Mouse (Mus musculus): ENCODE measurements around the gene Cd46. TPM values are rescaled to one million over a fixed set of nuclear protein-coding genes. Genes with fewer than 3 reads are reported as not detected.

Cd46 gene
- 0.64 and 1.5 TPM in 2 replicates for polyA plus RNA-seq (2014; fragmentation: Nextera tagmentation; extraction: Ambion mirVana)

- no peak within 1 kb of the TSS for H3K27ac ChIP-seq (ENCODE audit: low read depth, low read length)
- WGBS = 4% methylated on average over 14 of the region's 14 CpGs
Observed at GRCm38 (mm10) chr1:195092220-195092720, at the start of gene Cd46. Cd46 (minus strand) TSS chr1:195092249.

GRCm38 (mm10) chr1:195132070-195132469 lies 40.0 kb upstream of the Cd46 start:
- 77% methylated on average over 3 of the region's 3 CpGs for WGBS
- DNase-seq (ENCODE audit: low spot score) = no peak

More at GRCm38 (mm10) chr1:195092220-195092720, at the start of gene Cd46:
- Histone ChIP-seq H3K9me3 (ENCODE audit: control insufficient read depth, low read length) (no peaks in the 10 kb centered on the region), H3K27me3 (ENCODE audit: control insufficient read depth, insufficient read depth, low read length) (no peaks in the 10 kb centered on the region), H3K4me1 (replicated peaks; ENCODE audit: control insufficient read depth, insufficient read depth, low read length) (no peaks in the 10 kb centered on the region; the same call in 1 of the 2 replicates), H3K4me2 (ENCODE audit: low read depth, low read length, severe bottlenecking) (peak within 1 kb of the TSS; percentile 62), H3K4me3 (ENCODE audit: low read depth, low read length) (peak within 1 kb of the TSS; percentile 31), H3K9ac (ENCODE audit: low read length) (peak within 1 kb of the TSS; percentile 51), H3K36me3 (ENCODE audit: control insufficient read depth, insufficient read depth, low read length) (no peaks in the 10 kb centered on the region)
- peak; percentile 98 for ATAC-seq (replicated peaks; ENCODE audit: low FRiP score)
- peak; percentile 87 for DNase-seq (ENCODE audit: low spot score)

GRCm38 (mm10) chr1:195131675-195132015 lies 39.6 kb upstream of the Cd46 start:
- Histone ChIP-seq H3K9ac (ENCODE audit: low read length) (peak overlapping the region; percentile 84), H3K4me1 (replicated peaks; ENCODE audit: control insufficient read depth, insufficient read depth, low read length) (no peaks in the 10 kb centered on the region; the same call in 1 of the 2 replicates), H3K4me2 (ENCODE audit: low read depth, low read length, severe bottlenecking) (peak overlapping the region; percentile 48), H3K27me3 (ENCODE audit: control insufficient read depth, insufficient read depth, low read length) (no peaks in the 10 kb centered on the region), H3K9me3 (ENCODE audit: control insufficient read depth, low read length) (no peaks in the 10 kb centered on the region), H3K27ac (ENCODE audit: low read depth, low read length) (peak overlapping the region; percentile 86), H3K4me3 (ENCODE audit: low read depth, low read length) (peak overlapping the region; percentile 53), H3K36me3 (ENCODE audit: control insufficient read depth, insufficient read depth, low read length) (no peaks in the 10 kb centered on the region)
- ATAC-seq (replicated peaks; ENCODE audit: low FRiP score) (no peak), DNase-seq (ENCODE audit: low spot score) (no peak)
- WGBS = 30% methylated on average over 4 of the region's 4 CpGs

More at GRCm38 (mm10) chr1:195132070-195132469, 40.0 kb upstream of the Cd46 start:
- no peak for ATAC-seq (replicated peaks; ENCODE audit: low FRiP score)
- H3K4me1 ChIP-seq (replicated peaks; ENCODE audit: control insufficient read depth, insufficient read depth, low read length) = no peaks in the 10 kb centered on the region; the same call in 1 of the 2 replicates
- H3K9me3 ChIP-seq (ENCODE audit: control insufficient read depth, low read length) = no peaks in the 10 kb centered on the region
- H3K27ac ChIP-seq (ENCODE audit: low read depth, low read length) = no peak overlapping the region
- no peaks in the 10 kb centered on the region for H3K27me3 ChIP-seq (ENCODE audit: control insufficient read depth, insufficient read depth, low read length)
- no peaks in the 10 kb centered on the region for H3K36me3 ChIP-seq (ENCODE audit: control insufficient read depth, insufficient read depth, low read length)
- no peak overlapping the region for H3K4me2 ChIP-seq (ENCODE audit: low read depth, low read length, severe bottlenecking)
- H3K4me3 ChIP-seq (ENCODE audit: low read depth, low read length) = no peak overlapping the region
- no peak overlapping the region for H3K9ac ChIP-seq (ENCODE audit: low read length)

- peak; percentile 91 for DNase-seq (ENCODE audit: low spot score)
- under 1% methylated on average over 31 of the region's 31 CpGs for WGBS
- Histone ChIP-seq H3K27ac (ENCODE audit: low read depth, low read length) (peak within 1 kb of the TSS; percentile 86), H3K27me3 (ENCODE audit: control insufficient read depth, insufficient read depth, low read length) (no peaks in the 10 kb centered on the region), H3K4me2 (ENCODE audit: low read depth, low read length, severe bottlenecking) (peak within 1 kb of the TSS; percentile 48), H3K4me3 (ENCODE audit: low read depth, low read length) (peak within 1 kb of the TSS; percentile 53), H3K9me3 (ENCODE audit: control insufficient read depth, low read length) (no peaks in the 10 kb centered on the region), H3K36me3 (ENCODE audit: control insufficient read depth, insufficient read depth, low read length) (no peaks in the 10 kb centered on the region), H3K4me1 (replicated peaks; ENCODE audit: control insufficient read depth, insufficient read depth, low read length) (no peaks in the 10 kb centered on the region; the same call in 1 of the 2 replicates), H3K9ac (ENCODE audit: low read length) (peak within 1 kb of the TSS; percentile 84)
- peak; percentile 99 for ATAC-seq (replicated peaks; ENCODE audit: low FRiP score)
Observed at GRCm38 (mm10) chr1:195130953-195131674, 39.1 kb upstream of the Cd46 start, which contains the start of gene Cr1l. Cr1l (minus strand) TSS chr1:195131586.

- ATAC-seq (replicated peaks; ENCODE audit: low FRiP score) (no peak; the same call in 1 of the 2 replicates), DNase-seq (ENCODE audit: low spot score) (no peak)
- no peaks in the 10 kb centered on the region for H3K9me3 ChIP-seq (ENCODE audit: control insufficient read depth, low read length)
- no peaks in the 10 kb centered on the region for H3K36me3 ChIP-seq (ENCODE audit: control insufficient read depth, insufficient read depth, low read length)
- H3K27ac ChIP-seq (ENCODE audit: low read depth, low read length) = no peak overlapping the region
- H3K4me3 ChIP-seq (ENCODE audit: low read depth, low read length) = peak overlapping the region; percentile 53
- H3K27me3 ChIP-seq (ENCODE audit: control insufficient read depth, insufficient read depth, low read length) = no peaks in the 10 kb centered on the region
- peak overlapping the region; percentile 84 for H3K9ac ChIP-seq (ENCODE audit: low read length)
- 15% methylated on average over 2 of the region's 2 CpGs for WGBS
- H3K4me1 ChIP-seq (replicated peaks; ENCODE audit: control insufficient read depth, insufficient read depth, low read length) = no peaks in the 10 kb centered on the region; the same call in 1 of the 2 replicates
- H3K4me2 ChIP-seq (ENCODE audit: low read depth, low read length, severe bottlenecking) = peak overlapping the region; percentile 48
Observed at GRCm38 (mm10) chr1:195130479-195130878, 38.4 kb upstream of the Cd46 start.

- no peaks in the 10 kb centered on the region for H3K27me3 ChIP-seq (ENCODE audit: control insufficient read depth, insufficient read depth, low read length)
- DNase-seq (ENCODE audit: low spot score) (no peak), ATAC-seq (replicated peaks; ENCODE audit: low FRiP score) (no peak)
- WGBS = 82% methylated on average over 1 of the region's 1 CpGs
- no peak overlapping the region for H3K27ac ChIP-seq (ENCODE audit: low read depth, low read length)
- no peaks in the 10 kb centered on the region for H3K36me3 ChIP-seq (ENCODE audit: control insufficient read depth, insufficient read depth, low read length)
- H3K4me3 ChIP-seq (ENCODE audit: low read depth, low read length) = no peak overlapping the region
- H3K9me3 ChIP-seq (ENCODE audit: control insufficient read depth, low read length) = no peaks in the 10 kb centered on the region
- H3K9ac ChIP-seq (ENCODE audit: low read length) = no peak overlapping the region
- H3K4me1 ChIP-seq (replicated peaks; ENCODE audit: control insufficient read depth, insufficient read depth, low read length) = no peaks in the 10 kb centered on the region; the same call in 1 of the 2 replicates
- no peak overlapping the region for H3K4me2 ChIP-seq (ENCODE audit: low read depth, low read length, severe bottlenecking)
Observed at GRCm38 (mm10) chr1:195129867-195130266, 37.8 kb upstream of the Cd46 start.

- ATAC-seq (replicated peaks; ENCODE audit: low FRiP score) = no peak
- WGBS = 88% methylated on average over 1 of the region's 1 CpGs
- H3K9me3 ChIP-seq (ENCODE audit: control insufficient read depth, low read length) = no peaks in the 10 kb centered on the region
- H3K27ac ChIP-seq (ENCODE audit: low read depth, low read length) = no peak overlapping the region
- no peaks in the 10 kb centered on the region for H3K27me3 ChIP-seq (ENCODE audit: control insufficient read depth, insufficient read depth, low read length)
- H3K4me3 ChIP-seq (ENCODE audit: low read depth, low read length) = no peak overlapping the region
- H3K36me3 ChIP-seq (ENCODE audit: control insufficient read depth, insufficient read depth, low read length) = no peaks in the 10 kb centered on the region
- H3K4me1 ChIP-seq (replicated peaks; ENCODE audit: control insufficient read depth, insufficient read depth, low read length) = no peaks in the 10 kb centered on the region
- no peak for DNase-seq (ENCODE audit: low spot score)
- no peak overlapping the region for H3K9ac ChIP-seq (ENCODE audit: low read length)
- H3K4me2 ChIP-seq (ENCODE audit: low read depth, low read length, severe bottlenecking) = no peak overlapping the region
Observed at GRCm38 (mm10) chr1:195114414-195114813, 22.4 kb upstream of the Cd46 start.

GRCm38 (mm10) chr1:195113621-195114020 lies 21.6 kb upstream of the Cd46 start:
- H3K36me3 ChIP-seq (ENCODE audit: control insufficient read depth, insufficient read depth, low read length) = no peaks in the 10 kb centered on the region
- H3K27me3 ChIP-seq (ENCODE audit: control insufficient read depth, insufficient read depth, low read length) = no peaks in the 10 kb centered on the region
- ATAC-seq (replicated peaks; ENCODE audit: low FRiP score) (no peak), DNase-seq (ENCODE audit: low spot score) (no peak)
- 83% methylated on average over 4 of the region's 4 CpGs for WGBS
- no peak overlapping the region for H3K27ac ChIP-seq (ENCODE audit: low read depth, low read length)
- no peak overlapping the region for H3K4me3 ChIP-seq (ENCODE audit: low read depth, low read length)
- H3K4me1 ChIP-seq (replicated peaks; ENCODE audit: control insufficient read depth, insufficient read depth, low read length) = no peaks in the 10 kb centered on the region
- no peaks in the 10 kb centered on the region for H3K9me3 ChIP-seq (ENCODE audit: control insufficient read depth, low read length)
- H3K9ac ChIP-seq (ENCODE audit: low read length) = no peak overlapping the region
- H3K4me2 ChIP-seq (ENCODE audit: low read depth, low read length, severe bottlenecking) = no peak overlapping the region
